Mouse (Mus musculus) cerebellum, postnatal 4 days (tissue): Measurements from ENCODE around the gene 1110059E24Rik.
"Not testable (repeated sequence)": the region's sequence is repeated elsewhere in the genome, so short reads cannot be mapped to it uniquely, and the experiment has no call there.

Source experiments
- DNase-seq, 2 experiments: peaks; one replicate each; pipeline ENCODE4 v3.0.0; 2022; ENCODE audit warnings: low spot score in 2 of 2, mixed read lengths in 1 of 2

The 1110059E24Rik gene

DNA sequence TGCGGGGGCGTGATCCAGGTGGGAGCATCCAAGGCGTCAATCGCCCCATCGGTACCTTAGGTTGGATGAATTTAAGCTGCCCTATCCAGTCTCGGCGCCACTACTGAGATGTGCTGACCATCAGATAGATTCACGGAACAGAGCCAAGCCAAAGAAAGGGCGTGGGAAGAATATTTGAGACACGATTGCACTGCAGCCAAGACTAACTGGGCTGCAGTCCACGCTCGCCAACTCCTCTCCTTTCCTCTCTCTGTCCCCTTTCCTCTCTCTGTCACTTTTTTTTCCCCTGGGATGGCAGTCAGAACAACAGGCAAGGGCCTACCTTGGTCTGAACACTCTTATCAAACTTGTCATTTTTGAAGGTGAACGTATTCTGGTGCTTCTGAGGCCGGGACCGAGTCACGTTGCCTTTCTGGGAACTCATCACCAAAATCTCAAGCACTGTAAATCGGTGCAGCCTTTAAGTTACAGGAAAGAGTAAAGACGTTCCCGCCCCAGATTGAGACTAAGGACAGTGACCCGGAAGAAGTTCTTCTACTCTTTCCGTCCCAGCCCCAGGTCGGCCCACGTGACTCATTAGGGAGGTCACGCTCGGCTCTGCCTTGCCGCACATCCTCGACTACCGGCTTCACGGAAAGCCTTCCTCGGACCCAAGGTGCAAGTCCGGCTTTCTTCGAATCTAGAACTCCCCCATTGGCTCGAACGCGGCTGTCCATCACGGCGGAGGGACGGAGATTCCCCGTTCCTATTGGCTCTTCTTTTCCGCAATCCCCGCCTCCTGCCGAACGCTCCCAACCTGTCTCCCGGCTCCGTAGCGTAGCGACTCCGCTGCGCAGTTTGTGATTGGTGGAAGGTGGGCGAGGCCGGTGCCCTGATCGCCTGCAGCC, at the start of gene 1110059E24Rik:
Gene 1110059E24Rik, minus strand, starts transcription at position 692 of the 887 bp plus-strand sequence.
- DNase-seq, result peak; percentile 90 to 94

DNA sequence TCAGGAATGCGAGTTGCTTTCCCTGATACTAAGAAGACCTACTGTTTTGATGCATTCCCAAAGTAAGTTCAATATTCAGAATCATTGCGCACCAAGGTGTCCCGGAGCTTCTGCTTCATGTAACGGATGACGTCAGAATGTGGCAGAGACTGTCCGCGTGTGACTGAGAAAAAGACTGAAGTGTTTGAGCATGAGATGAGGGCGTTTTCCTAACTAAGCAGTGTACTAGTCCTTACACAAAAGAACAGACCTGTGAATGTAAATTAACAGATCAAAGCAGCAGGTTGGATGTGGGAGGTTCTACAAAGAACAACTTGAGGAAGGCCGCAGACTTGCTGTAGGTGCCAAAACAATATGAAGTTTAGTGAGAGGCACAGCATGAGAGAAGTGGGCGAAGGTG, 28.2 kb upstream of the 1110059E24Rik start:
- no peak for DNase-seq

DNA sequence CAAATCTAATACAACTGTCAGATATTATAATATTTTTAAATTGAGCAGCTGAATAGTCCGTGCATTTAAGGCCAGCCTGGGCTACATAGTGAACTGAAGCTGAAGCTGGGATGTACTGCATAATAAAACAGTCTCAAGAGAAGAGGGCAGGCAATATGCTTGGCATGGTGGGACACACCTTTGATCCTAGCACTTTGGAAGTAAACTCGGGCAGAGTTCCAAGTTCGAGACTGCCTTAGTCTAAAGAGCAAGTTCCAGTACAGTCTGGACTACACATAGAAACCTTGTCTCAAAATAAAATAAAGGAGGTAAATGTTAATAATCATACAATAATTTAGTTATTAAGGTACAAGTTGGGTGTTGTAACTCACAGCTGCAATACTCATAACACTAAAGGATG, 27.3 kb upstream of the 1110059E24Rik start:
- DNase-seq, result no peak

DNA sequence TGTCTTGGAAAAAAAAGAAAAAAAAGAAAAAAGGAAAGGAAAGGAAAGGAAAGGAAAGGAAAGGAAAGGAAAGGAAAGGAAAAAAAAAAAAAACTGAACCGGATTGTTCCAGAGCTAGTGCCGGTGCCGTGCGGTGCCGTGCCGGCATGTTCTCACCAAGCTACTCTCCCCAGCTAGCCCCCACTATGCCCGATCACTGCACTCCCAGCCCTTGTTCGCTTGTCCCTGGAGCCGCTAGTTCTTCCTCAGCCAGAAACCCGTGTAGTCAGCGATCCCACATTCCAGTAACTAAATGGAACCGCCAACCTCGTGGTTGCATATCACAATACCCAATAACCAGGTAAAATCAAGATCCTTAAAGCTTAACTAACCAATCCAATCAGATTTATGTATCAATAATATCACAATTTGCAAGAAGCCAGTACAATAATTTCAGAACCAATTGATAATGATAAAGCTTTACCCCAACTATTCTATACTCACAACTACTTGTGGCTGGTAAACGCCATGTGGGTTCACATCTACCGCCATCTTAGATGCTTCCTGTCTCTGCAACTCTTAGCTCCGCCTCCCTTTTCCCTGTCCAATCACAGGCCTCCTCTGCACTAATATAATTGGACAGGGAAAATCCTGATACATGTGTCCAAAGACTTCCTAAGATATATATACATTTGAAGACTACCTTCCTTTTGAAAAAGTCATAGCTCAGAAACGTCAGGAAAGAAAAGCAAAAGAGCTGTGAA, 21.7 kb upstream of the 1110059E24Rik start:
- no peak for DNase-seq

DNA sequence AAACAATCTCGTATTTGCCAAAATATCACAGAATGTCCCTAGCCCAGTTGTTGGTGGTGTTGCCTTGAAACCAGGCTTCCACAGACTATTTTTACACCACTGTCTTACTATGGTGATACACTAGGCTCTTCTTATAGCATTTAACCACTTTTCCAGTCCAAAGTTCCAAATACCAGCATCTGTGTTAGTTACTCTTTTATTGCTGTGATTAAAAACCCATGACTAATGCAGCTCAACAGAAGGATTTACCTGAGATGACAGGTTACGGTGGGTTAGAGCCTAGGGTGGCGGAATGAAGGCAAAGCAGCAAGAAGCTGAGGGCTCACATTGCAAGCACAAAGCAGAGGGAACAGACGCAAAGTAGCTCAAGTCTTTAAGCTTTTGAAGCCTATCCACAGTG, 16.9 kb upstream of the 1110059E24Rik start:
- DNase-seq, result no peak

DNA sequence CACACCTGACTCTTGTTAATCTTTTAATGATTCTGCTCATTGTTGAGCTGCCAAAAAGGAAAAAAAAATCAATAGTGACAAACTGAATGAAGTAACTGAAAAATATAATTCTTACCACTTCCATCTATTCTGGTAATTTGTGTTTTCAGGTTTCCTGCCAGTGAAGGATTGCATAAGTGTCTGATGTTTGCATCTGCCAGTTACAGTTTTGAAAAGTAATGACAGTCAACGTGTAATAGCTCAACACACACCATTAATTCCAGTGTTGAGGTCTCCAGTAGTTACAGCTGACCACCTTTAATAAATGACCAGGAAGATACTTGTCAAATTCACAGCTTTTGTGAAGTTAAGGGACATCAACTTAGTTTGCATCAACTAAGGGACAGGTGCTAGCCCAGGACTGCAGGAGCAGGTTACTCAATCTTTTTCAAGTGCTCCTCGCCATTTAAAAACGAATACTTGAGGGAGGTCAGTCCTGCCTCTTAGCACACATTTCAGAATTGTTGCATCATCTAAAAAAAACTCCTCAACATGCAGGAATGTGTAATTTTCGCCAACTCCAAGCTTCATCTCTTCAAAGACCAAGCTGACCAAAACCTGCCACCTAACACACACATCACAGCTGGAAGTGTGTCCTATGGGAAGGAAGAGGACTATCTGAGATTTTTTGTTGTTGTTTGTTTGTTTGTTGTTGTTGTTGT, 11.1 kb upstream of the 1110059E24Rik start:
- DNase-seq, result no peak

DNA sequence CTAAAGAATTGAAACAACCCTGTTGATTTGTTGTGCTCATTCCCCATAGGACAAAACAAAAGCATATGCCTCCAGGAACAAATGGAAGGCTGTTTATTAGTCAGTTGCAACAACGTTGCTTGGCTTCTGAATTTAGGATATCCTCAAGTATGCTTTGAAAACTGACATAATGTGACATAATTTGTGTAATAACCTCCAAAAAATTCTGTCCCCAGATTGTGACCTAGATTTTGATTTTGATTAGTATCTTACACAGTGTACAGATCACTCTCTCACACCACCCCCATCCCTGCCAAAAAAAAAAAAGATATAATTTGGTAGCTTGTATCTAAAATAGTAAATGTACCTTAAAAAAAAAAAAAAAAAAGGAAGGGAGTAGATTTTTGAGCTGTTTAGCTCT, 8.0 kb upstream of the 1110059E24Rik start:
- DNase-seq, result no peak

DNA sequence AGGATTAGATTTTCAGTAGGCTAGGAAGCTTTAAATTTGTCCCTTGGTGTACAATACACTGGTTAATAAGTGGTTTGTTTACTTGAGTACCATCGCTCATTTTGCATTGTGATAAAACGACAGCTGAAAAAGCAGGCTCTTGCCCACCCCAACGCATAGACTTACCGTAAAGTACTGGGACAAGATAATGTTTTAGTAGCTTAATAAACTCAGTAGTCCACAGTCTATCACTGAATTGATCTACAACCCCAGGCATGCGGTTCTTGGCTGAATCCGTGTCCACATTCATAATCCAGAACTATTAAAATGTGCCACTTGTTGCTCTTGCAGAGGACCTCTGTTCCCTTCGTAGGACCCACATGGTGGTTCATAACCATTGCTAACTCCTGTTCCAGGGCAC, 2.0 kb upstream of the 1110059E24Rik start:
- no peak for DNase-seq

DNA sequence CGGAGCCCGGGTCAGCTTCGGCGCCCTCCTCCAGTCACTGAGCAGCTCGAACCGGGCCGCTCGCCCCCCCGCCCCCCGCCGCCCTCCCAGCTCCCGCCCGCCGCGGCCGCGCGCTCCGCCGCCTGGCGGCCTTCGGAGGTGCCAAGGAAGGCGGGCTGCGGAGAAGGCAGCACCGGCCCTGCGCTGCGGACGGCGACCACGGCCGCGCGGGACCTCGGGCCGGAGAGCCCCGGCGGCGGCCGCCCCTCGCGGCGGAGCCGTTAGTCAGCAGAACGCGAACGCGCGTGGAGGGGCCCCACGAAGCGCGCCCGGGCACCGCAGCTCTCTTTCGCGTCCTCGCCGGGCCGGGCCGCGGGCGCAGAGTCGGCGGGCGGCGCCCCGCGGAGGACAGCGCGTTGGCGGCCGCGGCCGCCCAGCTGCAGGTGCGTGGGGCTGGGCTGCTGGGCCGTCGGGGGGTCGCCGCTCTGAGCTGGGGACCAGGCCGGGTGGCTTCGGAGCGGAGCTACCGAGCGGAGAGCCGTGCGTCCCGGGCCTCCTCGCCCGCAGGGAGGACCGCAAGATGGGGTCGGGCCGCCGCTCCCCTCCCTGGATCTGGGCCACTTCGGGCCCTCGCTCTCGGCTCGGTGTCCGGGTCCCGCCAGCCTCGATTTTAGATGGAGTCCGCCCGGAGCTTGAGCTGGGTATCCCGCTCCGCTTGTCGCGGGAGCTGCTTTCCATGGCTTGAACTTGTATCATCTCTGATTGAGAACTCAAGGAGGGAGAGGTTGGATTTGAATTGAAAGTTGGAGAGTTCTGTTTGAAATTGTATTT, 601 bp upstream of the 1110059E24Rik start, which contains the start of gene Abhd17b:
Gene Abhd17b, plus strand, starts transcription at position 14 of the 810 bp plus-strand sequence.
- DNase-seq, result peak; percentile 50 to 52

DNA sequence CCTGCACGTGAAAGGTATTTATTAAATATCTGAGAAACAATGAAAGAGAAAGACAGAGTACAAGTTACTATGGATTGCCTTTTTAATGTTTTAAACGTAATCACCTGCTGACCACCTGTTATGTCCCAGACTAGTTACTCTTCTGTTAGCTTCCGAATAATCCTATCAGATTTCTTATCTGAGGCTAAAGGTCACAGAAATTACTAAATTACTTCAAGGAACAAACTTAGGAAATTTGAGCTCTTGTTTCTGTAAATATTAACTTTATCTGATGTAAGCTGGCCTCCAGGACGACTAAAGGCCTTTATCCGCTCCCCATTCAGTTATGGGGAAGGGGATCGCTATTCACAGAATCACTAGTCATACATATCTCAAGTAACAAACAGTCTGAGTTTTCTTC, 1.1 kb downstream of the 1110059E24Rik start:
- DNase-seq, result no peak

DNA sequence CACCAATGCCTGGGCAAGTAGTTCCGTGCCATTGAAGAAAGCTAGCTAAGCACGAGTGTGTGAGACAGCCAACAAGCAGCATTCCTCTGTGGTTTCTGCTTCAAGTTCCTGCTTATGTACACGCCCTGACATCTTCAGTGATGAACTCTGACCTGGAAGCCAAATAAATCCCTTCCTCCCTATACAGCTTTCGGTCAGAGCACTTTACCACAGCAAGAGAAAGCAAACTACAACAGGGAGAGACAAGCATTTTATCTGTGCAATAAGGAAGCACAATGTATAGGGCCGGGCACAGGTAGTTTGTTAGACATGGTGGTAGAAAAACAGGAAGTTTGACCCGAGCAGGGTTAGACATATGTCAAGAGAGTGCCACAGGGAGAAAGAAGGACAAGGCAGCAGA, 6.6 kb downstream of the 1110059E24Rik start:
- DNase-seq, result no peak

DNA sequence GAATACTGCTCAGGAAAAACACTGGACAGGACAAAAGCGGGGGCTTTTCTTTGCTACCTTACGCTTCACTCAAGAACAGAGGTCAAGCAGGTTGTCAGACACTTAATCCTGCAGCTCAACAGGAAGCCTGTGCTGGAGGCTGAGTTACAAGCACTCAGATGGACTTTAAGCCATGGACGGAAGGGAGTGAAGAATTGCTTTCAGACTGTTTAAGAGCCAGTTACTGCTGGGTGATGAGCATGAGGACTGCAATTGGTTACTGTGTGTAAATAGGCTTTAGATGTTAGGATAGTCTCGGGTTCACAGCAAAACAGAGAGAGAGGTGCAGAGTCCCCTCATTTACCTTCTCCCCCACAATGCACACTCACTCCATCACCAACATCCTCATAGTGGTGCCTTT, 7.5 kb downstream of the 1110059E24Rik start:
- no peak for DNase-seq

DNA sequence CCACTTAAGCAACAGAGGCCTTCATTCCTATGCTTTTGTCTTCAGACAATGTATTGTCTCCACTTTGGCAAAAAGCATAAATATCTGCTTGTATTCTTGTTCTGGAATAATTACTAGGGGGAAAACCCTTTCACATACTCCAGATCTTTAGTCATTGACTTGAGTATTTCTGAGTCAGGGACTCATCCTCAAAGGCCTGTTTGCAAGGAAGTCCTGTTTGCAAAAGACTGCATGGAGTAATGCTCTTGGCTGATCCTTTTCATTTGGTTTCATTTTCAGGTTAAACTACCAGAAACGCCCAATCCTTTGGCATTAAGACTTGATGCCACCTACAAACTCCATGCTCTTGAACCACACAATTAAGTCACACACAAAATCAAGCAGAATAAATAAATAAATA, 8.8 kb downstream of the 1110059E24Rik start:
- DNase-seq, result no peak

DNA sequence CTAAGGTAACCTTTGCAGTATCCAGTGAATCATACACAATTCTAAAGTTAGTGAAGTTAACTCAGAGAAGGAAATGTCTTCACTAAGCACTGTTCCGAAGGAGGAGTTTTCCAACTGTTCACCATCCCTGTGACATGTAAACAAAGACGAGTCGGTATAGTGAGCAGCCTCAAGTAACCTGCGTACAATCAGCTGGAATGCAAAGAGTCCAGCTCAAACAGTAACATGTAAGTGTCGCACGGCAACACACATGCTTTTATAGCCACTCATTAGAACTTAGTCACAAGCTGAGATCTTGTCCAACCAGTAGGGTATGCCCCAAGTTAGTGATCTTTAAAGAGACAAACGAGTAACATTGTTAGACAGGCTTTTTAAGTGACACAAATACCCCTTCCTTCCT, 15.1 kb downstream of the 1110059E24Rik start:
- DNase-seq, result no peak

DNA sequence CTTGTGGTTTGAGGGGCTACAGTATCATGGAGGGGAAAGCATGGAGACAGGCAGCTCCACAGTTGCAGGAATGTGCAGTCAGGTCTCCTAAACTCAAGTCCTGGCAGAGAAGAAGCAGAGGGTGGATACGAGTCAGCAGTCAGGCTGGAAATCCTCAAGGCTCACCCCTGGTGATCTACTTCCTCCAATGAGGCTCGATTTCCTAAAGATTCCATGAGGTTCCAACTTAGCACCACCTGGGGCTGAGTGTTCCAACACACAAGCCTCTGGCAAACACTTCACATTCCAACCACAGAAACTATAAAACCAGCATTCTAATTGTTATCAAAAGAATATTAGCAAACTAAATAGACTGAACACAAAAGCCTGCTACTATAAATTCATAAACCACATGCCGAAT, 15.9 kb downstream of the 1110059E24Rik start:
- DNase-seq, result no peak

DNA sequence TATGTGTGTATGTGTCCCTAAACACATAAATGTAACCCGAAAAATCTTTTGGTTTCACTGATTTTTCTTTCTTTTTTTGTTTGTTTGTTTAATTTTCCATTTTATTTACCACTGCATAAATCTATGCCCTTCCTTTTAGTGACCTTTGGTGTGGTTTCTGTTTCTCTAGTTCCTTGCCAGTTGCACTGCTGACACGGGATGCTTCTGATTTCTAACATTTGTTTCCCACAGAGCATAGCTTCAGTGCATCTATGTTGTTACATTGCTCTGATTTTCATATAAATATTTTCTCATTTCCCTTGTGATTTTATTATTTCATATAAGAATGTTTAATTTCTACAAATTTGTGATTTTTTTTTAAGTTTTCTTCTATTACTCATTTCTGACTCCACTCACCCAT, 17.4 kb downstream of the 1110059E24Rik start:
- DNase-seq, result no peak

DNA sequence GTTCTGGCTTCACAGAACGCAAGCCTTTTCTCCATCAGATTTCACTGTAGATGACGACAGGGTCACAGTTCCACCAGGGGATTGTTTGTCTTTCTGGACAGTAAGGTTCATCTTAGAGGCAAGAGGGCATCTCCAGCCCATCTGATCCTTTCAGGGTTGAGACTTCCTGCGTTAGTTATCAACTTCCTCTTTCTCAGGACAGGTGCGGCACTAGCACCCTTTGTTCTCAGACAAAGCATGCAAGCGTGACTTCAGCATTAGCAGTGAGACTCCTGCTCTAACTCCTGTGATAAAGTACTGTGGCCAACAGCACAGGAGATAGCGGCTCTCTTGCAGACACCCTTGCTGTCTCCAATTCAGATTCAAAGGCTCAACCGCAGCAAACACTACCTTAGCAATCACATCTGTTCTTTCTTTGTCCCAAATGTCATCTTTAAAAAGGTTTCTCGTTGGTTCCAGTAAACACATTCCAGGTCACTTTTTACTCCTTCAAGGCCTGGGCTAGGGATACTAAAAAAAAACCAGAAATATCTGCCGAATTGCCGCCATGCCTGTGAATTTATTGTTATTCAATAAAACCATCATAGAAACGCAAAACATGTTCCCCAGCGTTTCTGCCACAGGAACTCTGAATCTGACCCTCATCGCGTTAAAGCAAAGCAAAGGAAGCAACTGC, 22.0 kb downstream of the 1110059E24Rik start:
- DNase-seq, result no peak

DNA sequence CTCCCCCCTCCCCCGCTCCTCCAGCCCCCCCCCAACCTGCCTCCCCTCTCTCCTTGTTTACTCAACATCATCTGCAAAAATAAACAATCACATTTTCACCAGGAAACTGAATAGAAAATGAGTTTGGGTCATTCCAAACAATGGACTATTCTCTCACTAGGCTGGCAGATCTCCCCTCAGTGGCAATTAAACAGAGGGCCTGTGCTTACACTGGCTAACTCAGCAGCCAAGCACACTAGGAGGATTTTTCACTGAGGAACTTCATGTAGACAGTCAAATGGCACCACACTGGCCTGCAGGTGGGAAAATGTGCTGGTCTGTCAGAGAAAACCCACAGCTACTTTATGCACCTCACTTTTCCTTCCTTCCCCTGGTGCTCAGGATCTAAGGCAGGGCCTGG, 23.3 kb downstream of the 1110059E24Rik start:
- DNase-seq, result no peak

DNA sequence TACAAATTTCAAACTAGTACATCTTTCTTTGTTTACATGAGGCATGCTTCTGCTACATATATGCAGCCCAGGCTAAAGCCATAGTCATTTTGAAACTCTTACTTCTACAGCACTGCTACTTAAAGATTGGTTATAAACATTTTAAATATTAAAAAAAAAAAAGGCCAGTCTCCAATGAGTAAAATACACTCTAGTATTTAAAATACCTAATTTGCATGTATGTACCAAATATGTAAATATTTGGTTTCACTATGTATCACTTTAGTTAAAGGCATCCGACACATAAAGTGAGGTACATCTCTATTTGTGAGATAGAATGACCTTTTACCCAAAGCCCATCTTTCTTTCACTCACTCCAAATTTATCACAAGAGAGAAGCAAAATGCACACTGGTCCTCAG, 23.7 kb downstream of the 1110059E24Rik start:
- DNase-seq, result no peak

DNA sequence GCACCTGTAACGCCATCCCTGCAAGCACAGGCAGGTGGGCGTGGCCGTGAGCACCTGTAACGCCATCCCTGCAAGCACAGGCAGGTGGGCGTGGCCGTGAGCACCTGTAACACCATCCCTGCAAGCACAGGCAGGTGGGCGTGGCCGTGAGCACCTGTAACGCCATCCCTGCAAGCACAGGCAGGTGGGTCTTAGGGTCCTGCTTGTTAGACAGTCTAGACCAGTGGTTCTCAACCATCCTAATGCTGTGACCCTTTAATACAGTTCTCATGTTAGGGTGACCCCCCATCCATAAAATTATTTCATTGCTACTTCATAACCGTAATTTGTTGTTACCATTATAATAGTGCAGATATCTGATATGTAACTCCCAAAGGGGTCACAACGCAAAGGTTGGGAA, 24.3 kb downstream of the 1110059E24Rik start:
- not testable (repeated sequence) for DNase-seq
